Mouse (Mus musculus): ENCODE results near the gene Fgf12. TPM values are rescaled to one million over a fixed set of nuclear protein-coding genes. Genes with fewer than 3 reads are reported as not detected.

Fgf12 gene
- polyA plus RNA-seq, 1 experiment from 2014 or later, result 0.07 TPM

- no peak overlapping the region for H3K9ac ChIP-seq
- no peaks in the 10 kb centered on the region for H3K36me3 ChIP-seq (replicated peaks)
- H3K27me3 ChIP-seq, result no peaks in the 10 kb centered on the region
- no peaks in the 10 kb centered on the region for H3K4me1 ChIP-seq (replicated peaks)
- no peak for ATAC-seq (ENCODE audit: insufficient read depth)
- no peak overlapping the region for H3K4me3 ChIP-seq (replicated peaks)
- H3K4me2 ChIP-seq, result no peak overlapping the region
- 40% methylated on average over 4 of the region's 4 CpGs for WGBS (ENCODE audit: insufficient replicate concordance)
- H3K27ac ChIP-seq (replicated peaks), result no peak overlapping the region
- no peaks in the 10 kb centered on the region for H3K9me3 ChIP-seq (replicated peaks)
Observed at GRCm38 (mm10) chr16:28402701-28403100, 350.2 kb downstream of the Fgf12 start.

GRCm38 (mm10) chr16:28391283-28391682, 361.6 kb downstream of the Fgf12 start:
- no peak overlapping the region for H3K9ac ChIP-seq
- no peak for ATAC-seq (ENCODE audit: insufficient read depth)
- no peaks in the 10 kb centered on the region for H3K4me1 ChIP-seq (replicated peaks)
- H3K36me3 ChIP-seq (replicated peaks), result no peaks in the 10 kb centered on the region
- no peaks in the 10 kb centered on the region for H3K27me3 ChIP-seq
- no peak overlapping the region for H3K4me3 ChIP-seq (replicated peaks)
- no peaks in the 10 kb centered on the region for H3K9me3 ChIP-seq (replicated peaks)
- 67% methylated on average over 5 of the region's 5 CpGs for WGBS (ENCODE audit: insufficient replicate concordance)
- H3K4me2 ChIP-seq, result no peak overlapping the region
- H3K27ac ChIP-seq (replicated peaks), result no peak overlapping the region

- no peak overlapping the region for H3K4me2 ChIP-seq
- no peak overlapping the region for H3K27ac ChIP-seq (replicated peaks)
- H3K4me1 ChIP-seq (replicated peaks), result no peaks in the 10 kb centered on the region
- no peak overlapping the region for H3K4me3 ChIP-seq (replicated peaks)
- no peaks in the 10 kb centered on the region for H3K9me3 ChIP-seq (replicated peaks)
- H3K9ac ChIP-seq, result no peak overlapping the region
- no peak for ATAC-seq (ENCODE audit: insufficient read depth)
- H3K36me3 ChIP-seq (replicated peaks), result no peaks in the 10 kb centered on the region
- no peaks in the 10 kb centered on the region for H3K27me3 ChIP-seq
- 42% methylated on average over 4 of the region's 4 CpGs for WGBS (ENCODE audit: insufficient replicate concordance)
Observed at GRCm38 (mm10) chr16:28389114-28389513, 363.8 kb downstream of the Fgf12 start.

- WGBS (ENCODE audit: insufficient replicate concordance), result 61% methylated on average over 2 of the region's 2 CpGs
- H3K9me3 ChIP-seq (replicated peaks), result no peaks in the 10 kb centered on the region
- no peaks in the 10 kb centered on the region for H3K36me3 ChIP-seq (replicated peaks)
- no peak overlapping the region for H3K4me2 ChIP-seq
- no peaks in the 10 kb centered on the region for H3K4me1 ChIP-seq (replicated peaks)
- no peak overlapping the region for H3K27ac ChIP-seq (replicated peaks)
- no peaks in the 10 kb centered on the region for H3K27me3 ChIP-seq
- no peak for ATAC-seq (ENCODE audit: insufficient read depth)
- no peak overlapping the region for H3K9ac ChIP-seq
- no peak overlapping the region for H3K4me3 ChIP-seq (replicated peaks)
Observed at GRCm38 (mm10) chr16:28374790-28375189, 378.1 kb downstream of the Fgf12 start.

GRCm38 (mm10) chr16:28373311-28373710, 379.6 kb downstream of the Fgf12 start:
- Histone ChIP-seq H3K4me2 (no peak overlapping the region), H3K27me3 (no peaks in the 10 kb centered on the region), H3K9ac (no peak overlapping the region), H3K27ac (replicated peaks) (no peak overlapping the region), H3K4me1 (replicated peaks) (no peaks in the 10 kb centered on the region), H3K36me3 (replicated peaks) (no peaks in the 10 kb centered on the region), H3K9me3 (replicated peaks) (no peaks in the 10 kb centered on the region), H3K4me3 (replicated peaks) (no peak overlapping the region)
- no peak for ATAC-seq (ENCODE audit: insufficient read depth)

GRCm38 (mm10) chr16:28350624-28351023, 402.2 kb downstream of the Fgf12 start:
- Histone ChIP-seq H3K9me3 (replicated peaks) (no peaks in the 10 kb centered on the region), H3K4me2 (no peak overlapping the region), H3K4me1 (replicated peaks) (no peaks in the 10 kb centered on the region), H3K27ac (replicated peaks) (no peak overlapping the region), H3K36me3 (replicated peaks) (no peaks in the 10 kb centered on the region), H3K27me3 (no peaks in the 10 kb centered on the region), H3K9ac (no peak overlapping the region), H3K4me3 (replicated peaks) (no peak overlapping the region)
- WGBS (ENCODE audit: insufficient replicate concordance), result 60% methylated on average over 2 of the region's 2 CpGs
- ATAC-seq (ENCODE audit: insufficient read depth), result no peak

GRCm38 (mm10) chr16:28345323-28345722, 407.5 kb downstream of the Fgf12 start:
- Histone ChIP-seq H3K4me1 (replicated peaks) (no peaks in the 10 kb centered on the region), H3K36me3 (replicated peaks) (no peaks in the 10 kb centered on the region), H3K4me2 (no peak overlapping the region), H3K27me3 (no peaks in the 10 kb centered on the region), H3K4me3 (replicated peaks) (no peak overlapping the region), H3K27ac (replicated peaks) (no peak overlapping the region), H3K9ac (no peak overlapping the region), H3K9me3 (replicated peaks) (no peaks in the 10 kb centered on the region)
- WGBS (ENCODE audit: insufficient replicate concordance), result 43% methylated on average over 6 of the region's 6 CpGs
- ATAC-seq (ENCODE audit: insufficient read depth), result no peak

GRCm38 (mm10) chr16:28337930-28338329, 414.9 kb downstream of the Fgf12 start:
- Histone ChIP-seq H3K4me1 (replicated peaks) (no peaks in the 10 kb centered on the region), H3K9me3 (replicated peaks) (no peaks in the 10 kb centered on the region), H3K4me2 (no peak overlapping the region), H3K27me3 (no peaks in the 10 kb centered on the region), H3K36me3 (replicated peaks) (no peaks in the 10 kb centered on the region), H3K9ac (no peak overlapping the region), H3K4me3 (replicated peaks) (no peak overlapping the region), H3K27ac (replicated peaks) (no peak overlapping the region)
- WGBS (ENCODE audit: insufficient replicate concordance), result 33% methylated on average over 1 of the region's 1 CpGs
- no peak for ATAC-seq (ENCODE audit: insufficient read depth)

- no peaks in the 10 kb centered on the region for H3K27me3 ChIP-seq
- H3K9ac ChIP-seq, result no peak overlapping the region
- H3K4me1 ChIP-seq (replicated peaks), result no peaks in the 10 kb centered on the region
- H3K36me3 ChIP-seq (replicated peaks), result no peaks in the 10 kb centered on the region
- no peak overlapping the region for H3K4me2 ChIP-seq
- 35% methylated on average over 1 of the region's 1 CpGs for WGBS (ENCODE audit: insufficient replicate concordance)
- no peak for ATAC-seq (ENCODE audit: insufficient read depth)
- no peak overlapping the region for H3K4me3 ChIP-seq (replicated peaks)
- no peak overlapping the region for H3K27ac ChIP-seq (replicated peaks)
- H3K9me3 ChIP-seq (replicated peaks), result no peaks in the 10 kb centered on the region
Observed at GRCm38 (mm10) chr16:28336700-28337099, 416.2 kb downstream of the Fgf12 start.

- no peak overlapping the region for H3K27ac ChIP-seq (replicated peaks)
- H3K4me3 ChIP-seq (replicated peaks), result no peak overlapping the region
- no peak overlapping the region for H3K4me2 ChIP-seq
- no peak for ATAC-seq (ENCODE audit: insufficient read depth)
- 60% methylated on average over 3 of the region's 3 CpGs for whole genome bisulfite sequencing (ENCODE audit: insufficient replicate concordance)
- no peaks in the 10 kb centered on the region for H3K27me3 ChIP-seq
- no peak overlapping the region for H3K9ac ChIP-seq
- no peaks in the 10 kb centered on the region for H3K36me3 ChIP-seq (replicated peaks)
- no peaks in the 10 kb centered on the region for H3K9me3 ChIP-seq (replicated peaks)
- no peaks in the 10 kb centered on the region for H3K4me1 ChIP-seq (replicated peaks)
Observed at GRCm38 (mm10) chr16:28335025-28335424, 417.8 kb downstream of the Fgf12 start.

- ATAC-seq (ENCODE audit: insufficient read depth), result no peak
- Histone ChIP-seq H3K4me2 (no peak overlapping the region), H3K27ac (replicated peaks) (no peak overlapping the region), H3K9me3 (replicated peaks) (no peaks in the 10 kb centered on the region), H3K4me3 (replicated peaks) (no peak overlapping the region), H3K36me3 (replicated peaks) (no peaks in the 10 kb centered on the region), H3K9ac (no peak overlapping the region), H3K27me3 (no peaks in the 10 kb centered on the region), H3K4me1 (replicated peaks) (no peaks in the 10 kb centered on the region)
- 67% methylated on average over 3 of the region's 3 CpGs for WGBS (ENCODE audit: insufficient replicate concordance)
Observed at GRCm38 (mm10) chr16:28323576-28323975, 429.3 kb downstream of the Fgf12 start.

GRCm38 (mm10) chr16:28311618-28312017, 441.2 kb downstream of the Fgf12 start:
- no peak for ATAC-seq (ENCODE audit: insufficient read depth)
- no peaks in the 10 kb centered on the region for H3K4me1 ChIP-seq (replicated peaks)
- no peaks in the 10 kb centered on the region for H3K9me3 ChIP-seq (replicated peaks)
- H3K4me2 ChIP-seq, result no peak overlapping the region
- no peak overlapping the region for H3K4me3 ChIP-seq (replicated peaks)
- WGBS (ENCODE audit: insufficient replicate concordance), result 67% methylated on average over 4 of the region's 4 CpGs
- no peak overlapping the region for H3K9ac ChIP-seq
- no peak overlapping the region for H3K27ac ChIP-seq (replicated peaks)
- H3K36me3 ChIP-seq (replicated peaks), result no peaks in the 10 kb centered on the region
- H3K27me3 ChIP-seq, result no peaks in the 10 kb centered on the region

All from liver, embryonic 15.5 days (tissue).